14 mouse cellular contexts compared by ENCODE assay signal in the genomic region with DNA sequence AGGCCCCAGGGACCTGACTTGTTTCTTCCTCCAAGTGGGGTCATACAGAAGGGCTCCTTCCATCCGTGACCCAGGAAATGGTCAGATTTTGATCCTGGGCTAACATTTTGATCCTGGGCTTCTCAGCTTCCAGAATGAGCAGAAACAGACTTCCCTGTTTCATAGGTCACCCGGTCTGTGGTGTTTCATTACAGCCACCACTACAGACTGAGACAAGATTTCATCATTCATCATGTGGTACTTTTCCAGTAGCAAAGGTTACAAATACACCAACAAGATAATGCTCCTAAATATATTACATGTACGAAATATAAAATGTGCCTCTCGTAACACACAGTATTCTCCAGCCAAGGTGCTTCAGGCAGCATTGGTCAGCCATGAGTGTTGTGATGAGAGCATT.
"Had no signal": no experiment of that assay in that cellular context is flagged by ENCODE, and none has a peak within 500 bp of the region (broad histone marks: within the 10 kb centered on the region; RNA-seq: fewer than 3 reads in every experiment).

No protein-coding gene starts in this region.

- H3K4me3 ChIP-seq: limb, embryonic 13.5 days; megakaryocyte, embryonic 14.5 days; midbrain, embryonic 12.5 days; neural tube, embryonic 13.5 days had no signal

- H3K9me3 ChIP-seq: limb, embryonic 13.5 days; megakaryocyte, embryonic 14.5 days; midbrain, embryonic 12.5 days; neural tube, embryonic 13.5 days had no signal

- H3K4me2 ChIP-seq: limb, embryonic 13.5 days; lung, embryonic 14.5 days; midbrain, embryonic 12.5 days; neural tube, embryonic 13.5 days had no signal

- DNase-seq: kidney, adult 11 months; kidney, postnatal 10 days; left cerebral cortex, postnatal 4 days; lung, embryonic 14.5 days; lung, postnatal 10 days; lung, postnatal 4 days; right cerebral cortex, postnatal 14 days; thymus, postnatal 4 days had no signal

- H3K27me3 ChIP-seq: megakaryocyte, embryonic 14.5 days; midbrain, embryonic 12.5 days; neural tube, embryonic 13.5 days had no signal

- H3K9ac ChIP-seq: limb, embryonic 13.5 days; liver, embryonic 14.5 days; lung, embryonic 14.5 days; midbrain, embryonic 12.5 days; neural tube, embryonic 13.5 days had no signal

- H3K36me3 ChIP-seq: limb, embryonic 13.5 days; midbrain, embryonic 12.5 days; neural tube, embryonic 13.5 days had no signal

- H3K27ac ChIP-seq: limb, embryonic 13.5 days; liver, embryonic 14.5 days; midbrain, embryonic 12.5 days; neural tube, embryonic 13.5 days; stomach, postnatal 0 days had no signal
